ENCODE assay signal across 17 mouse cellular contexts in genomic region chr16:35165788-35166187, GRCm38 (mm10). TPM values are rescaled to one million over a fixed set of nuclear protein-coding genes. Genes with fewer than 3 reads are reported as not detected.
A peak's percentile ranks its signal among the peaks of the same experiment; 100 is the strongest.
DNase-seq lines count a peak whose midpoint lies in the region; ATAC-seq and TF ChIP-seq lines count a peak whose summit lies in the region.
"Had no signal": no experiment of that assay in that cellular context is flagged by ENCODE, and none has a peak within 500 bp of the region (broad histone marks: within the 10 kb centered on the region; RNA-seq: fewer than 3 reads in every experiment).

No protein-coding gene starts in this region.

- no peak for TF ChIP-seq CTCF in lung, embryonic 14.5 days (IDR thresholded peaks at IDR 0.05; ENCODE audit: low read depth)

- no peak for ATAC-seq in lung, embryonic 14.5 days (ENCODE audit: insufficient read depth)
- ATAC-seq: intestine, embryonic 15.5 days; lung, postnatal 0 days had no signal

- DNase-seq in gastrocnemius, adult 18-20 months (ENCODE audit: low spot score): peak; percentile 54
- no peak for DNase-seq in gastrocnemius, postnatal 10 days
- DNase-seq in lung, embryonic 14.5 days: peak; percentile 36
- no peak for DNase-seq in lung, adult 18-20 months
- DNase-seq in cerebellum, adult 11 months: peak; percentile 47
- peak; percentile 76 to 83 for DNase-seq in cerebellum, postnatal 25 days
- no peak for DNase-seq in kidney, adult 18-20 months
- no peak for DNase-seq in embryonic facial prominence, embryonic 10.5 days (ENCODE audit: low spot score)
- DNase-seq: heart, adult 2 months; heart, postnatal 14 days; kidney, postnatal 36 days; liver had no signal

- H3K4me1 ChIP-seq in lung, embryonic 14.5 days (ENCODE audit: insufficient read depth): peaks cover 7% of the 10 kb centered on the region; the same call in 1 of the 2 replicates
- peaks cover 32% of the 10 kb centered on the region for H3K4me1 ChIP-seq in embryonic facial prominence, embryonic 10.5 days

- no peaks in the 10 kb centered on the region for H3K9me3 ChIP-seq in lung, embryonic 14.5 days (ENCODE audit: low read depth, low read length)
- no peaks in the 10 kb centered on the region for H3K9me3 ChIP-seq in embryonic facial prominence, embryonic 10.5 days
- H3K9me3 ChIP-seq: G1E; intestine, embryonic 15.5 days had no signal

- H3K4me3 ChIP-seq in lung, embryonic 14.5 days (ENCODE audit: low read depth, low read length): no peak overlapping the region
- no peak overlapping the region for H3K4me3 ChIP-seq in embryonic facial prominence, embryonic 10.5 days
- H3K4me3 ChIP-seq: erythroblast, embryonic 14.5 days; heart, adult 2 months; intestine, embryonic 15.5 days had no signal

- no peaks in the 10 kb centered on the region for H3K36me3 ChIP-seq in lung, embryonic 14.5 days (ENCODE audit: insufficient read depth)
- H3K36me3 ChIP-seq in embryonic facial prominence, embryonic 10.5 days (replicated peaks): no peaks in the 10 kb centered on the region
- H3K36me3 ChIP-seq: G1E; intestine, embryonic 15.5 days had no signal

- H3K27ac ChIP-seq in lung, embryonic 14.5 days (ENCODE audit: low read depth): no peak overlapping the region
- no peak overlapping the region for H3K27ac ChIP-seq in embryonic facial prominence, embryonic 10.5 days (replicated peaks)
- H3K27ac ChIP-seq: heart, adult 2 months; intestine, embryonic 15.5 days had no signal

- no peak overlapping the region for H3K9ac ChIP-seq in lung, embryonic 14.5 days
- H3K9ac ChIP-seq: intestine, embryonic 15.5 days had no signal

- H3K4me2 ChIP-seq in lung, embryonic 14.5 days: no peak overlapping the region
- H3K4me2 ChIP-seq: intestine, embryonic 15.5 days had no signal

- 58% methylated on average over 3 of the region's 3 CpGs for WGBS in lung, embryonic 14.5 days
- 90% methylated on average over 3 of the region's 3 CpGs for WGBS in embryonic facial prominence, embryonic 10.5 days

- H3K27me3 ChIP-seq in lung, embryonic 14.5 days (ENCODE audit: insufficient read depth, low read length): no peaks in the 10 kb centered on the region
- peaks cover 11% of the 10 kb centered on the region; the same call in 1 of the 2 replicates for H3K27me3 ChIP-seq in embryonic facial prominence, embryonic 10.5 days (replicated peaks; ENCODE audit: low read depth, poor library complexity, severe bottlenecking)
- H3K27me3 ChIP-seq: intestine, embryonic 15.5 days had no signal

RNA-seq across cellular contexts. Expression of gene Adcy5, which starts 11.1 kb away (rescaled TPM):
- total RNA-seq in gastrocnemius, adult 18-20 months (2021): 1 to 10 TPM; 1.9 TPM
- total RNA-seq in gastrocnemius, postnatal 10 days (2021): 1 to 10 TPM; 2.4 to 3.1 TPM
- 1.8 and 1.9 TPM in 2 replicates for polyA plus RNA-seq in lung, embryonic 14.5 days (2014; fragmentation: Nextera tagmentation; extraction: Ambion mirVana)
- 0.48 and 0.70 TPM in 2 replicates for polyA plus RNA-seq in embryonic facial prominence, embryonic 10.5 days (2016; fragmentation: Nextera tagmentation; extraction: Ambion mirVana)
- total RNA-seq: megakaryocyte-erythroid progenitor cell, adult 5-6 weeks had no signal
- polyA plus RNA-seq: erythroblast, embryonic 14.5 days; G1E had no signal

Comparison
In these comparisons a context has a peak if more than half of its experiments do, and no peak if none do; other contexts are left out.
1. DNase-seq: peak in gastrocnemius, adult 18-20 months (single experiment), lung, embryonic 14.5 days (single experiment), cerebellum, adult 11 months (single experiment) and cerebellum, postnatal 25 days (2 of 2); none in gastrocnemius, postnatal 10 days (single experiment), lung, adult 18-20 months (0 of 2), kidney, adult 18-20 months (single experiment) and embryonic facial prominence, embryonic 10.5 days (single experiment).